Mouse (Mus musculus) gastrocnemius, adult 18-20 months (tissue): ENCODE data around the gene Nr1i2. TPM values are rescaled to one million over a fixed set of nuclear protein-coding genes. Genes with fewer than 3 reads are reported as not detected.
"Not testable (repeated sequence)": the region's sequence is repeated elsewhere in the genome, so short reads cannot be mapped to it uniquely, and the experiment has no call there.

Source experiments
- DNase-seq: peaks from one replicate; pipeline ENCODE4 v3.0.0; 2021; ENCODE audit warnings: low spot score
- total RNA-seq, 2 experiments: library from RNA; stranded (reverse); gene quantifications; 2 replicates each; pipeline ENCODE4 v1.2.3; 2021

Gene Nr1i2
- total RNA-seq, 2 experiments from 2014 or later, result 0.09 TPM; not detected in 1

DNA sequence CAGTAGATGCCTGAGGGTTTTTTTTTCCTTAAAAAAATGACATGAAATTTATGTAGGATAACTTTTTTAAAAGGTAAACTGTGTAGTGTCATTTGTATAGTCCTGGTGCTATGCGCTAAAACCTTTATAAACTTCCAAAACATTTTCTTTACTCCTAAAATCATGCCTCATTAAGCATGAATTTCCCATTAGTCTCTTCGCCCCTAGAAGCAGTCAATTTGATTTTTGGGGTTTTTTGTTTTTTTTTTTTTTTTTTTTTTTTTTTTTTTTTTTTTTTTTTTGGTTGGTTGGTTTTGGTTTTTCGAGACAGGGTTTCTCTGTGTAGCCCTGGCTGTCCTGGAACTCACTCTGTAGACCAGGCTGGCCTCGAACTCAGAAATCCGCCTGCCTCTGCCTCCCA lies 72.1 kb downstream of the Nr1i2 start:
- not testable (repeated sequence) for DNase-seq

DNA sequence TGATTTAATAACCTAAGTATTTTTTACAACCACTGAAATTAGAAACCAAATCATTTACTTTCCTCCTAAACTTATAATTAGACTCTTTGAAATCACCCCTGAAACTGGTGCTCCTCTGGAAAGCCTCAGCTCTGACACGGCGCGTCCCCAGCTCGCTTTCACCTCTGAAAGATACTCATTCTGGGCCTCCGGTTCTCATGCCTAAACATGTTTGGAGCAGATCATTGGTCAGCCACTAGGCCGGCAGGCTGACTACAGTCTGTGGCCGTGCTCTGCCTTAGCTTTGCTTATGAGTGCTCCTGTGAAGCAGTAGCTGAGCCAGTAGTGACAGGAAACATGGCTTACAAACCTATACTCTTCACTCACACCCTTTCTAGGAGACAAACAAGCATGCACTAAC lies 89.4 kb downstream of the Nr1i2 start:
- no peak for DNase-seq

Other genes starting within 250 kb of the Nr1i2 start
- 10 to 100 TPM; 58.8 to 66.5 TPM for gene Gsk3b, start 205.8 kb downstream of the Nr1i2 start, total RNA-seq
- gene Maats1, start 47.3 kb upstream of the Nr1i2 start, total RNA-seq, result not detected
- gene Cox17, start 52.2 kb upstream of the Nr1i2 start, total RNA-seq, result 100 to 1,000 TPM; 176 to 177 TPM
- not detected for gene Gm21987, start 52.2 kb upstream of the Nr1i2 start, total RNA-seq
- gene Popdc2, start 67.4 kb upstream of the Nr1i2 start, total RNA-seq, result 10 to 100 TPM; 51.5 to 55.8 TPM
- 1 to 10 TPM; 3.3 to 6.8 TPM for gene Pla1a, start 138.3 kb upstream of the Nr1i2 start, total RNA-seq
- 10 to 100 TPM; 16.4 to 18.1 TPM for gene Adprh, start 157.9 kb upstream of the Nr1i2 start, total RNA-seq
- under 1 TPM in 1 of 2 experiments, not detected in 1; 0.19 TPM for gene Cd80, start 160.7 kb upstream of the Nr1i2 start, total RNA-seq
- 10 to 100 TPM; 45.9 to 46.2 TPM for gene Timmdc1, start 227.8 kb upstream of the Nr1i2 start, total RNA-seq